Mouse (Mus musculus): Measurements from ENCODE around the gene Uaca.

Gene Uaca

GRCm38 (mm10) chr9:60794210-60794840, at the start of gene Uaca:
TSS of gene Uaca (plus strand) at chr9:60794542.
- peak; percentile 86 for DNase-seq

DNA sequence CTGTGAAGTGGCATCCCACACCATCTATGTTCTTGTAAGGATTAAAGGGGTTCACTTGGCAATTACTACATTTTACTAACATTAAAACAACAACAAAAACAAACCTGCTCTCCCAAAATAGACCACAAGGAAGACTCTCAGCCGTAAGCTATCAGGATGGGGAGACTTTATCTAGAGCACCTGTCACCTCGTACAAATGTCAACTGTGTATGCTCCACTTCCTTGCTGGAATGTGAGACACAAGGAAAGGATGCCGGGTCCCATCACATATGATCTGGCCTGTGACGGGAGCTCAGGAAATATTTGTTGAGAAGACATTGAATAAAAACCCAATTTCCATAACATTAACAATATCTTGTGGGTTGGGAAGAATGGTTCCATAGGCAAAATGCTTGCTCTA, 49.4 kb upstream of the Uaca start:
- DNase-seq, result no peak

- DNase-seq, result no peak
Measured at GRCm38 (mm10) chr9:60746561-60746960, 47.8 kb upstream of the Uaca start.

GRCm38 (mm10) chr9:60747672-60748071, 46.7 kb upstream of the Uaca start:
- DNase-seq, result no peak

- no peak for DNase-seq
Measured at GRCm38 (mm10) chr9:60748191-60748590, 46.2 kb upstream of the Uaca start.

GRCm38 (mm10) chr9:60749105-60749504, 45.2 kb upstream of the Uaca start:
- no peak for DNase-seq

DNA sequence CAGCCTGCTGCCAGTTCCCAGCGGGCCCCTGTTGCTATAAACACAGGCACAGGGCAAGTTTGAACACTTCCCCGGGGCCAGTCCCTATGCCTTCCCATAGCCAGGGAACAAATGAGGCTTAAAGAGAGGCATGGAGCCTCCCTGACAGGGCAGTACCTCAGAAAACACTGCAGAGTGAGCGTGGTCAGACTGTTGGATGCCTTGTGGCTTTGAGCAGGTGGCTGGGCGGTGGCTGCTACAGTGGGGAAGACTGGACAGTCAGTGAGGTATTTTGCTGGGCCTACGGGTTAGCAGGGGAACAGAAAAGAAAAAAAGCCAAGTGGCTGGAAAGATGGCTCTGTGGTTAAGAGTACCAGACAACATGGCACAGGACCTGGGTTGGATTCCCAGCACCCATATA, 43.2 kb upstream of the Uaca start:
- DNase-seq, result no peak

- no peak for DNase-seq
Measured at GRCm38 (mm10) chr9:60751971-60752370, 42.4 kb upstream of the Uaca start.

- DNase-seq, result no peak
Measured at GRCm38 (mm10) chr9:60752636-60753035, 41.7 kb upstream of the Uaca start.

GRCm38 (mm10) chr9:60756258-60756657, 38.1 kb upstream of the Uaca start:
- peak; percentile 58 for DNase-seq

- DNase-seq, result no peak
Measured at GRCm38 (mm10) chr9:60756866-60757740, 37.2 kb upstream of the Uaca start.

GRCm38 (mm10) chr9:60757817-60758216, 36.5 kb upstream of the Uaca start:
- peak; percentile 20 for DNase-seq

DNA sequence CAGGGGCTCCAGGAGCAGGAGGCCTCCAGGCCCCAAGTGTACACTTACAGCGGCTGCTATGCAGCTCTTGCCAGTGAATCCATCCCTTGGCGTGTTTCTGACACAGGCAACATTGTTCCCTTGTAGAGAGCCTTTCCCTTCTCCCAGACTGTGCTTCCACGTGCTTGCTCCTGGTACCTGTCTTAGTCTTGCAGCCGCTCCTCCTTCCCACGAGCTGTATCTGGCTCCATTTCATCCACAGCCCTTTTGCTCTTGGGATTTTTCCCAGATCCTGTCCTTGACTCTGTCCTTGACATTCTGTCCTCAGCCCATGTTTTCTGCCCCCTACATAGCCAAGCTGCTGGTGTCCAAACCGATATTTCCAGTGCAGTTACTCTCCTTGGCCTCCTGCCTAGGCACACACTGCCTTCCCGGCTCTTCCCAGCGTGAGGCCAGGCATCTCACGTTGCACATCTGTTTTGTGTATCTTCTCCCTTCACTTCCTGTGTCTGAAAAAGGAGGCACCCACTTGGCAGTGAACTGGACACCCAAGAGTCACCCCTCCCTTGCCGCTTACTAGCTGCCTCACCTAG, 34.8 kb upstream of the Uaca start:
- no peak for DNase-seq

GRCm38 (mm10) chr9:60765181-60765580, 29.2 kb upstream of the Uaca start:
- DNase-seq, result no peak

DNA sequence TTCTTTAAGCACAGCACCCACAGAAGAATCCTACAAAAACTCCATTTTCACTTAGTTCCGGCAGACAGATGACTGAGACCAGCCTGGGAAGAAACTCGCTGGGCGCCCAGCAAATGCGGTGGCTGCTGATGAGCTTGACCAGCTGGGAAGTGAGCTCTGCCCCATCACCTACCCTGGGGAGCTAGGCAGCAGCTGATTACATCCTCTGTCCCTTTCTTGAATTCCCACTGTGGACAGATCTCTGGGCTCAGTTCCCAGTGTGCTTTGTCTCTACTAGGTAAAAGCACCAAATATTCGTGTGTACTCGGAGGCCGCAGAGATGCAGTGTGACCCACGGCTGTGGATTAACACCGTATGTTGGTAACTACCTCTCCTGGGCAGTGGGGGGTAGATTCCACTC, 25.9 kb upstream of the Uaca start:
- no peak for DNase-seq

- DNase-seq, result no peak
Measured at GRCm38 (mm10) chr9:60769711-60770111, 24.6 kb upstream of the Uaca start.

GRCm38 (mm10) chr9:60773713-60774112, 20.6 kb upstream of the Uaca start:
- no peak for DNase-seq

DNA sequence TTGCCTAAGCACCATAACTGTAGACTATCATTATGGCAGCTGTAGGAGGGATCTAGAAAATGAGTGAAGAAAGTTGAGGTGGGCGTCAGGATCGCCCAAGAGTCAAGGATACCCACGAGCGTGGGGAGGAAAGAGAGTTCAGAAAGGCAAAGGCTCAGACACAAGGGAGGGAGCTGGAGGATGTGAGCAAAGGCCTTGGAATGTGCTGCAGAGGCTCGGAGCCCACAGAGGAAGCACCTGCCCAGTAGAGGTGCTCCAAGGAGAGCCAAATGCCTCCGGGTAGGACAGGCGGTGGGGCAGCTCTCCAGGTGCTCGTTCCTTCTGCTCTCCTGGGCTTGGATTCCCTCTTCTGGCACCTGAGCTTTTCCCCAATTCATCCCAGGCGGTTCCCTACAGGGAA, 17.4 kb upstream of the Uaca start:
- DNase-seq, result no peak

- no peak for DNase-seq
Measured at GRCm38 (mm10) chr9:60782057-60782789, 12.1 kb upstream of the Uaca start.

GRCm38 (mm10) chr9:60785069-60785468, 9.3 kb upstream of the Uaca start:
- DNase-seq, result no peak

GRCm38 (mm10) chr9:60787517-60788110, 6.7 kb upstream of the Uaca start:
- DNase-seq, result no peak

DNA sequence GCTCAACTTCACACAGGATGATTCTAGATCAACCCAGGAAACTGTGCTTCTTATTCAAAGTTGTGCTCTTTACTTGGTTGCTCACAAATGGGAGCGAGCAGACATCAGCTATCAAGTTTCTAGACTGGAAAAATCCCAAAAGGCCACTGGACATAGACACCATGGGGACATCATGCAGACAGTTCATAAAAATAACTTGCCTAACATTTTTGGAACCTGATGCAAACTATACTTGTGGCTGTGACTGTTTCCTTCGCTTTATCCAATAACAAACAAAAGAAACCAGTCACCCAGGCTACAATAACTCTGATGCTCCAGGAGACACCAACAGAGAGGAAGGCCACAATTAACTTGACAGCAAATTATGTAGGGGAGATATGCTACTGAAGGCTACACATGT, 4.1 kb upstream of the Uaca start:
- DNase-seq, result no peak

DNA sequence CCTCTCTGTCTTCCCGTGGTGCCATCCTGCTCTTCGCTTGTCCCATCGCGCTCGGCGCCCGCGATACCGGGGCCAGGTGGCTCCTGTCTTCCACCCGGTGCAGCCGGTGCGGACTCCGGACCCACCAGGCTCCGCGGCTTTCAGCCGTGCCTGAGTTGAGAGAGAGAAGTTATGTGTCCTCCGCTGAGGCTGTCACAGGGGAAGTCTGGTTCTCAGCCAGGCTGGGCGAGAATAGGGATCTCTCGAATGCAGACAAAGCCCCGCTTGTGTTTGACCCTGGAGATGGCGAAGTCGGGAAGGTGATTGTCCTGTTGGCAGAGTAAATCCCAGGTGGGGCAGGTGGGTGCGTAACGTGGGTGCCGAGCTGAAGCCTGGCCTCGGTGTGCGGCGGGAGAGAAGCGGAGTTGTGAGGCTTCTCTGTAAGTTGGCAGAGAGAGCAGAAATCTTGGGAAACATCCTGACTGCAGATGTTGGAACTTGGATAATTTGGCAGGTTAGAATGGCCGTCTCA, 554 bp downstream of the Uaca start:
- peak; percentile 29 for DNase-seq
